Mouse (Mus musculus): ENCODE data around the gene Barx2.

DNA sequence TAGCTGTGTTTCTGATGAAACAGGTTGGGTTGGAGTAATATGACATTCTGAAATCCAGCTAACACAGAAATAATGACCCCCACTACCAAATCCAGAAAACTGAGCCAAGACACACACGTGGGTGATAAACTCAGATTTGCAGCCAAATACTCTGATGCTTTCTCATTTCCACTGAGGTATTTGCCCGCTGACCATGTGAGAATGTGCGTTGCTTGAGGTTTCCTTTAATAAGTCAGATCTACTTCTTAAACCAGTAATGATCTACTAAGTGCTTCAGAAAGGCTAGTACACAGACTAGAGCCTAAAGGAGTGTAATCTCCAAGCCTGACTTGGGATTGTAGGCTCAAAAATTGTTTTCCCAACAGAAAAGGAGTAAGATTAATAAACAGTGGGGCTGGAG is 39.0 kb downstream of the Barx2 start:
- TF ChIP-seq POLR2A (IDR thresholded peaks at IDR 0.05; ENCODE audit: insufficient read length, low read depth) (no peak), TCF12 (IDR thresholded peaks at IDR 0.05; ENCODE audit: insufficient read depth, poor library complexity, severe bottlenecking) (no peak), CEBPB (IDR thresholded peaks at IDR 0.05; ENCODE audit: insufficient read depth, poor library complexity, severe bottlenecking) (no peak), USF1 (IDR thresholded peaks at IDR 0.05; ENCODE audit: low read depth) (no peak)
